Mouse (Mus musculus): ENCODE measurements around the gene Meis1.

Meis1 gene

GRCm38 (mm10) chr11:18830087-18830486 lies 188.7 kb downstream of the Meis1 start:
- DNase-seq (ENCODE audit: low read depth, low spot score), result no peak
